Mouse (Mus musculus): ENCODE results near the gene Bfsp2.

- TF ChIP-seq ZNF384 (IDR thresholded peaks at IDR 0.05; ENCODE audit: low read depth, low read length) (no peak), MAFK (IDR thresholded peaks at IDR 0.05; ENCODE audit: insufficient read depth, low read depth, low read length) (no peak)
Measured at GRCm38 (mm10) chr9:103387011-103387653, 93.1 kb downstream of the Bfsp2 start.

All from ES-E14 (cell line).